Mouse (Mus musculus): ENCODE measurements around the gene Nsg1. TPM values are rescaled to one million over a fixed set of nuclear protein-coding genes. Genes with fewer than 3 reads are reported as not detected.
A peak's percentile ranks its signal among the peaks of the same experiment; 100 is the strongest.

Nsg1 gene
- 1 to 10 TPM in 3 of 4 experiments, under 1 TPM in 1; 0.63 to 1.8 (median 1.4) TPM for total RNA-seq (2022)

- no peak for DNase-seq (ENCODE audit: low spot score in 2 of 2)
Measured at GRCm38 (mm10) chr5:38159634-38160413, at the start of gene Nsg1. Nsg1 (minus strand) TSS chr5:38159907.

DNA sequence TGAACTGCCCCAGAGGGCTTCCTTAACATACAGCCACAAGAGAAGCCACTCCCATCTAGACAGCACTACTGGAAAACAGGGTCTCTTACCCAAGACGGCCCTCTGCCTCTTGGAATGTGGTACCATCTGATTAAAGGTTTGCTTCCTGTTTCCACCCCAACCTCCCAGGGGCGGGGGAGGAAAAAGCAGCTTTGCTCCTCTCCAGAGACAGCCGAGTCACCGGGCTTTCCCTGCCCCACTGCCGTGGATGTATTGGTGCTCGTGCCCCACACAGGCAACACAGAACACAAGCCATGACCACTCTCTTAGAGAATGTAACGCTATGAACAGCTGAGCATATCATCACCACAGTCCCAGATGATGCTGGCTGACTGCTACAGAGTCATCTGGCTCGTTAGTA, 49.3 kb upstream of the Nsg1 start:
- no peak for DNase-seq (ENCODE audit: low spot score in 2 of 2)

DNA sequence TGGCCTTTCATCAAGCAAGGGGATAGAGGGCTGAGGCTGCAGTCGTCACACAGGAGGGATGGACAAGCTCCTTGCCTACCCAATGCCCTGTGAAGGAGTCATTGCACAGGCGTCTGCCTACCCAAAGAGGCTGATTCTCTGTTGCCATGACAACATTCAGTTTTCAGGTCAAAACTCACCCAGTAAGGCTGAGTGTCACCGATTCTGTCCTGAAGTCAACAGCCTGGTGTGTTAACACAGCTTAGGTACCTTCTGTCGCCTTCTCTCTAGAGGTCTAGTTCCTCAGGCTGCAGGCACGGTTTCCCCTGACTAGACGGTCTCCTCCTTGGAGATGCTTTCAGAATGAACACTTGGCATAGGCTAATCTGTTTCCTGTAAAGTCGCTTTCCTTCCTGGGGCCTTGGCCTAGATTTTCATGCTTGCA, 45.6 kb upstream of the Nsg1 start:
- no peak for DNase-seq (ENCODE audit: low spot score in 2 of 2)

DNA sequence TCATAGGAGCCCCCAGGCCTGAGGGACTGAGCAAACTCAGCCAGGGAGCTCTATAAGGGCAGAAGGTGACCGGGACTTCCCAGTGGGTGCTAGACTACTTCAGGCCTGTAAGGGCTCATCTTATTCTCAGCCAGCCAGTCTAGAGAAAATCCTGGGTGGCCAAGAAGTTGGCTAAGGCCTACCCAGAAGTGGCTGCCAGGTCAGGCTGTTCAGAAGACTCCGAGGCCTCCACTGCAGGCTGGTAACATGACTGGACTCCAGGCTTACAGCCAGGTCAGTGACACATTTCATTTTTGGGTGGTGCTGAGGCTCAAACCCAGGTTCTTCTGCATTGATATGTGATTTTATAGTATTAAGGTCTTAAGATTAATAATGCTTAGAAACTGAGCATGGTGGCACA, 40.0 kb upstream of the Nsg1 start:
- no peak for DNase-seq (ENCODE audit: low spot score in 2 of 2)

- peak; percentile 44 to 67 for DNase-seq (ENCODE audit: low spot score in 2 of 2)
Measured at GRCm38 (mm10) chr5:38197482-38197823, 37.7 kb upstream of the Nsg1 start.

DNA sequence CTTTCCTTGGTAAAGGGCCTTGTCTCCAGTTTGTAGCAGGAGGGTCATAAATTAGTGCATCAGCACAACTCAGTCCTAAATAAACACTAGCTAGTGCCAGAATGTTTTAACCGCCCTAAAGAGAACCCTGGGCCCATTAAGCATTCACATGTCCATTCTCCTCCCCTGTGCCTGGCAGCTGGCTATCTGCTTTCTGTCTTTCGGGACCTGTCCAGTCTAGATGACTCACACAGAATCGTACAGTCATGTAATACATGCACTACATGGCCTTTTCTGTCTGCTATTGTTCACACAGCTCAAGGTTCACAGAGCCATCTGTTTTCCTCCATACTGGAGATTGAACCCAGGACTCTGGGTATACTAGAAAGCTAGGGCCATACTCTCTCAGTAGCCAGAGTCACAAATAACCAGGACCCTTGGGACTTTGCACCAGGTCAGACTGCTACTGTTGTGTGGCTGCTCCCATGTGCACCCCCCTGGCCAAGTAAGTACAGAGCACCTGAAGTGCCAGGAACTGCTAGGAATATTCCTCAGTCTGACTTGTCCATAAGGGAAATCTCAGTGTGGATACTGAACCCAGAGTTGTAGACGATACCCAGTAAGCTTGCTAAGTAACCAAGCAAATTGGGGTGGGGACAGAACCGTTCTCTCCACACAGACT, 37.2 kb upstream of the Nsg1 start:
- DNase-seq (ENCODE audit: low spot score in 2 of 2) = no peak

GRCm38 (mm10) chr5:38195941-38196340, 36.2 kb upstream of the Nsg1 start:
- no peak for DNase-seq (ENCODE audit: low spot score in 2 of 2)

DNA sequence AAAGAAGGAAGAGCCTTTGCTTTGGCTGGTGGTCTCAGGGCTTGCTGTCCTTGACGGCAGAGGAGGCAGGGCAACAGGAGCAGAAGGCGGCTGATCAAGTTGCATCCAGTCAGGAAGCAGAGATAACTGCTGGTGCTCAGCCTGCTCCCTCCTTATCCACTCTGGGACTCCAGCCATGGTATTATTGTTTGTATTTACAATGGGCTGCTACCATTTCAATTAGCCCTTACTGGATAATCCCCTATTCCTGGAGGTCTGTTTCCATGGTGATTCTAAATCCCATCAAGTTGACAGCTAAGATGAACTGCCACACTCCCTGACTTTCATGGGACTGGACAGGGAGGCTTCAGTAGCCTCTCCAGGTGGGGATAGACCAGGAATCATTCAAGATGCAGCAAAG, 35.2 kb upstream of the Nsg1 start:
- DNase-seq (ENCODE audit: low spot score in 2 of 2) = no peak

DNA sequence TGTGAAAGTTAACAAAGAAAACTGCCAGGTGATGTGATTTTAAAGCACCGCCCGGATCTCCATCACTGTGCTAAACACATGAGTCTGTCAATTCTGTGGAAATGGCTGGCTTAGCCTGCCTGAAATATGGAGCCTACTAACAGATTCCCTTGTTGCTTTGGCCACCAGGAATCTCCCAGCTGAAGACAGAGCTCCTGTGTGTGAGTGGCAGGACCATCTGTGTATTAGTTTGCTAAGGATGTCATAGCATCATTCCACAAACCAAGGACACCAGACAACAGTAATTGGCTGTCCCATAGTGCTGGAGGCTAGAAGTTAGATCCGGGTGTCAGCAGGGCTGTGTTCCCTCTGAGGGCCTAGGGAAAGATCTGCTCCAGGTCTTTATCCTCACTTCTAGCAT, 31.2 kb upstream of the Nsg1 start:
- DNase-seq (ENCODE audit: low spot score in 2 of 2) = no peak

- DNase-seq (ENCODE audit: low spot score in 2 of 2) = no peak
Measured at GRCm38 (mm10) chr5:38187006-38187405, 27.3 kb upstream of the Nsg1 start.

DNA sequence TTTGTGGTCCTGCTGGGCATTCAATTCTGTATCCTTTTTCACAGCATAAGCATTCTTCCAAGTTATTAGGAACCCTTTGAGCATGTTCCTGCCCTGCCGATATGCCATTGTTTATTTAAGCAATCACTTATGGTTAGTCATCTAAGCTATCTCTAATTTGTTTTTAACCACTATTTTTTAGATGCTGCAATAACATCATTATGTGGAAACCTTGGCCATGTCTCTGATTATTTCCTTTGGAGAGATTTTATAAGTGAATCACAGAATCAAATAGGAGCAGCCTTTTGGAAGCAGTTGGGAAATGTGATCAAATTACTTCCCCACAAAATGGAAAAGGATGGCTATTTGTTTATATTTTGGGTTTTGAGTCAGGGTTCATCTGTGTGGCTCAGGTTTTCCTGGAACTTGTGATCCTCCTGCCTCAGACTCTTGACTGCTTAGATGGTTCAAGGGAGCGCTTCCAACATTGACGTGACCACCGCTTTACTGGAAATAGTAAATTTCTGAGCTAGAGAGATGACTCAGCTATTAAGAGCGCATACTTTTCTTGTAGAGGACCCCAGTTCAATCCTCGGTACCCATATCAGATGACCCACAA, 25.1 kb upstream of the Nsg1 start:
- no peak for DNase-seq (ENCODE audit: low spot score in 2 of 2)

- no peak for DNase-seq (ENCODE audit: low spot score in 2 of 2)
Measured at GRCm38 (mm10) chr5:38174256-38174912, 14.7 kb upstream of the Nsg1 start.

- no peak for DNase-seq (ENCODE audit: low spot score in 2 of 2)
Measured at GRCm38 (mm10) chr5:38173766-38174165, 14.1 kb upstream of the Nsg1 start.

- DNase-seq (ENCODE audit: low spot score in 2 of 2) = no peak
Measured at GRCm38 (mm10) chr5:38168497-38168896, 8.8 kb upstream of the Nsg1 start.

DNA sequence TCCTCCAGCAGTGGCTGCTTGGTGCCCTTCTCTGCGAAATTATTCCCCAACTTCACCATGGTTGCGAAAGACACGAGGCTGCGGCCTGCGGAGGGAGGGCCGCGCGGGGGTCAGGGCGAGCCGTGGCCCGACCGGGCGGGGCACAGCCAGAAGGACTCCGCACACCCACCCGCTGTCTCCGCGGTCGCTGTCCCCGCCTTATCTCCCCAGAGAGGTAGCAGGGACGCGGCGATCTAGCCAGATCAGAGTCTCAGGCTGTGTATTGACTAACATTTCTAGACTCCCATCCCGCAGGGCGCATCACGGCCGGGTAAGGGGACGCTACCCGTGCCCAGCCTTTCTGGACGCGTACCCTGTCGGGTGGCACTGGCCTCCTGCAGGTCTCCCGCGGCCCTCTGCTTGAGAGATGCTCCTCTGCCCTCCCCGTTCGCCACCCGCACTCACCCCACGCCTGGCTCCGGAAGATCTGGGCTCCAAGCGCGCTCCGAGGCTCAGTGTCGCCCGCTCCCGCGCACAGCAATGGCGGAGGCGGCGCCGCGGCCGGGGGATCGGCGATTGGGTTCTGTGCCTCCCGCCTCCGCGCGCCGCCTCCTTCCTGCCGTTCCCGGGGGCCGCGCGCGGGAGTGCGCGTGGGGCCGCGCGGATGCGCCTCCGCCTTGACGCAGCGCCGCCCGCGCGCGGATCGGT, 617 bp downstream of the Nsg1 start:
- DNase-seq (ENCODE audit: low spot score in 2 of 2) = peak in 1 of 2 experiments; percentile 7

DNA sequence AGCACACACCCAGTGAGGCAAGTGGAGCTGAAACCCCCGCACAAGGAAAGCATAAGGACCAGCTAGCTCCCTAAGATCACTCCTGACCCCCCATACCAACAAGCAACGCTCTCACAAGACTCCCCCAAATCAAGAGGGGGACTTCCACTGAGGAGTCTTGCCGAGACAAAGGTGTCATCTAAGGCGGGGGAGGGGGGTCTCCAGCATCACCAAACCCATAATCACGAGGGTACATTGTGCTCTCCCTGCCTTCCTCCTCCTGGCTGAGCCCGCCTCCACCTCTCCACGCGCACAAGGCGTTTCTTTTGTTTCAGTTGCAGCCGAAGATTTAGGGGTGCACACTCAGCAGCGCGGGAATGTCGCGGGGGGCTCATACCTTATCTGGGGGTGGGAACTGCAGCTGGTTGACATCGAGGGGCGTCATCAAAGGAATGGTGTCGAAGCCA, 1.2 kb downstream of the Nsg1 start:
- DNase-seq (ENCODE audit: low spot score in 2 of 2) = no peak

GRCm38 (mm10) chr5:38157481-38158020, 2.2 kb downstream of the Nsg1 start:
- no peak for DNase-seq (ENCODE audit: low spot score in 2 of 2)

- no peak for DNase-seq (ENCODE audit: low spot score in 2 of 2)
Measured at GRCm38 (mm10) chr5:38153636-38154035, 6.1 kb downstream of the Nsg1 start.

- DNase-seq (ENCODE audit: low spot score in 2 of 2) = no peak
Measured at GRCm38 (mm10) chr5:38152201-38153108, 7.3 kb downstream of the Nsg1 start.

DNA sequence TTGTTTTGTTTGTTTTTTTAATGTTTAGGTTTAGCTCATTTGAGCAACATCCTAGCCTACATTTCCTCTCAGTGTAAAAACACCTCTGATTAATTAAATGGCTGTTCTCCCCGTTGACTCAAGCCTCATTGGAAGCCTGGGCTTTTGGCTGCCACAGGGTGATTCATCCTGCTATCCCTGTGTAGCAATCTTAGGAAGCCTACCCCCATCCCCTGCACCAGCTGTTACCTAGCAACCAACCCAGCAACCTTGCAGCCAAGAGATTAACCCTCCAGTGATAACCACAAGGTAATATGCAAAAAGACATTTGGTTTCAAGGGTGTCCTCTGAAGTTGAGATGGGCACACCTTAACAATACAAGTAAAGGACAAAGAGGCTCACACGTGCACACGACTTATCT, 8.4 kb downstream of the Nsg1 start:
- DNase-seq (ENCODE audit: low spot score in 2 of 2) = no peak
